Mouse (Mus musculus): ENCODE data around the gene Fzd5.

DNA sequence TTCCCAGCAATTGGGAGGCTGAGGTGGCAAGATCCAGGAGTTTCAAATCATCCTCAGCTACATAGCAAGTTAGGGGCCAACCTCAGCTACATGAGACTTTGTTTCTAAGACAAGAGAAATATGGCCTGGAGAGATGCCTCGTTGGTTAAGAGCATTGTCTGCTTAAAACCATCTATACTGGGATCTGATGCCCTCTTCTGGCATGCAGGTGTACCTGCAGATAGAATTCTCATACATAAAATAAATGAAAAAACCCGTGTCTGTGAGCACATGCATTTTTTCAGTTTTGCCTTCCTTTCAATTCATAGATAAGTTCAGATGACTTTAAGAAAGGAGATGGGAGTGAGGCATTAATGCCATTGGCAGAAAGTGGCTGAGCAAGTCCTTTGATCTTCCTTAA is 27.7 kb downstream of the Fzd5 start:
- TF ChIP-seq POLR2A (IDR thresholded peaks at IDR 0.05; ENCODE audit: borderline replicate concordance, insufficient read depth, low read length) (no peak), CTCF (IDR thresholded peaks at IDR 0.05; ENCODE audit: borderline replicate concordance, insufficient read depth, low read depth, low read length) (no peak)

Measured in cerebellum, adult 2 months (tissue).